Mouse (Mus musculus): Measurements from ENCODE around the gene Wdr95. TPM values are rescaled to one million over a fixed set of nuclear protein-coding genes. Genes with fewer than 3 reads are reported as not detected.

Wdr95 gene
- 0.95 TPM for total RNA-seq (2023)

DNA sequence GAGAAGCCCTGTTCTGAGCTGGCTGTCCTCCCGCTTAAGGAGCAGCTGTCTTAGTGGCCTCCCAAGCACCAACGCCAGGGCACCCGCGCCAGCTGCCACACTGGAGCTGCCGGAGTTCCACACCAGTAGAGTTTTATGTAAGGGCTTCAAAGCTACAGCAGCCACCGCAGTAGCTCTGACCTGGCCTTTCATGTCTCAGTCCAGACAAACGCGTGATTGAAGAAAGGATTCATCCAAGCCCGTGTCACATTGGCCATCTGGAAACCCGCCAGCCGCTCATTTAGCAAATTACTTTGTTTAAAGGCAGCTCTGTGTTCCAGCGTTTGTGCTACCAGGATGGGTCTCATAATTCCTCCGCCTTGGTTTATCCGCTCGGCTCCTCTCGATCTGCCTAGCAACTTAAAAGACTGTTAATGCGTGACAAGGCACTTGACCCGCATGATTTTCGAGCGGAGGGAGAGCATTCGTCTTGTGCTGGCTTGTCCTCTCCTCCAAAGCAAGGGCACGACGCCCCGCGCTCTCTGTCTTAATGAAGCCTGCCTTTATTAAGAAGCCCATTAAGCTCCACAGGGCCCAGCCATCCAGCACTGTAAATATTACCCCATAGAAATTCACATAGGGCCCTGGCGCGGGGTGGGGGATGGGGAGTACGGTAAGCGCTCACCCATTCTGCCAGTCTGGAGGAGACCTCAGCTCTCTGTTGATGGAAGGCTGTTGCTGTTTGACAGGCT is at the start of gene Wdr95:
Gene Wdr95, plus strand, starts transcription at position 681 of the 731 bp plus-strand sequence.

DNA sequence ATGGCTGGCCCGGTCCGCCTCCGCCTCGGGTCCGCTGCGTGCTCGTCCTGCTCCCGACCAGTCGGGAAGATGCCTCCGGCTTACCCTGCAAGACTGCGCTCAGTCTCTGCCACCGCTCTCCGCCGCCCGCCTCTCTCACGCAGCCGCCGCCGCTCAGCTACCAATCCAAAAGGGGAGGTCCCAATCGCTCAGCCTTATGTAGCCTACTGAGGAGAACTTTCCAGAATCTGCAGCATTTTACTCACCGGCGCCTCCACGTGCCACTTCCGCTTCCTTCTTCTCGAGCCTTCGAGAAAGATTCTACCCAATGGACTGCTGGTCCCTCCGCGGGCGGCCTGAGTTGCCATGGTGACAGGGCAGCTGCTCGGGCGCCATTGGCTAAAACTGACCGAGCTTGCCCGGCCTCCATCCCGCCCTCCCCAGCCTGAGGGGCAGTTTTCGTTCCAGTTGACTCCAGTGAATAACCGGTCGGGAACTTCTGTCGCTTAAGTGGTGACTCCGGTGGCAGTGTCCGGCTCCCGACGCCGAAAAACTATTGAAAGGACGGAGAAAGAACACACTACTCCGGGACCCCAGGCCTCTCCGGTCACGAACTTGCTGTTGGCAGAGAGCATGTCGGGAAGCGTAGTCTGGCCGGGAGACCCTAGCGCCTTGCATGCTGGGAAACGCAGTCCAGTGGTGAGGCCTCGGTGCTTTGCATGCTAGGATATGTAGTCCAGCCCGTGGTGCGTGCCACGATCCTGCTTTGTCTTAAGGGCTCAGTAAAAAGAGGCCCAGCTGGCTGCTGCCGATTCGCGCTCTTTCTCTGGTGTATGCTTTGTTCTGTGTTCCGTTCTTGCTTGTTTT is 107.8 kb downstream of the Wdr95 start, which contains the start of gene Hsph1:
Gene Hsph1, minus strand, starts transcription at position 302 of the 846 bp plus-strand sequence.

Other genes starting within 250 kb of the Wdr95 start
- not detected for gene Medag, start 116.9 kb upstream of the Wdr95 start, total RNA-seq (2023)
- not detected for gene Tex26, start 89.0 kb upstream of the Wdr95 start, total RNA-seq (2023)
- gene Hsph1, start 107.7 kb downstream of the Wdr95 start, total RNA-seq (2023) = 255 TPM
- 6.4 TPM for gene B3glct, start 149.6 kb downstream of the Wdr95 start, total RNA-seq (2023)

Measured in CD8-positive naive resting alpha-beta T cell, adult 57 days (primary cell).